Mouse (Mus musculus) embryonic fibroblast, embryonic 13.5 days (primary cell): ENCODE data around the gene Tbc1d19.

Source experiments
- CTCF ChIP-seq: IDR thresholded peaks from 2 replicates; pipeline ENCODE4 v1.5.1; 2011; ENCODE audit warnings: mild to moderate bottlenecking, control low read depth, low read length, moderate library complexity, borderline replicate concordance; ENCODE audit not compliant: insufficient read depth
- POLR2A ChIP-seq: IDR thresholded peaks from 2 replicates; pipeline ENCODE4 v1.6.1; 2011; ENCODE audit warnings: low read depth, mild to moderate bottlenecking, control low read depth, low read length, moderate library complexity

GRCm38 (mm10) chr5:53881381-53881990, 72.1 kb downstream of the Tbc1d19 start:
- TF ChIP-seq CTCF (no peak), POLR2A (no peak)
